Mouse (Mus musculus): ENCODE measurements around the gene Gucy2d. TPM values are rescaled to one million over a fixed set of nuclear protein-coding genes. Genes with fewer than 3 reads are reported as not detected.

Gucy2d gene
- total and polyA plus RNA-seq, 3 experiments, result 0.05 TPM; not detected in 2

DNA sequence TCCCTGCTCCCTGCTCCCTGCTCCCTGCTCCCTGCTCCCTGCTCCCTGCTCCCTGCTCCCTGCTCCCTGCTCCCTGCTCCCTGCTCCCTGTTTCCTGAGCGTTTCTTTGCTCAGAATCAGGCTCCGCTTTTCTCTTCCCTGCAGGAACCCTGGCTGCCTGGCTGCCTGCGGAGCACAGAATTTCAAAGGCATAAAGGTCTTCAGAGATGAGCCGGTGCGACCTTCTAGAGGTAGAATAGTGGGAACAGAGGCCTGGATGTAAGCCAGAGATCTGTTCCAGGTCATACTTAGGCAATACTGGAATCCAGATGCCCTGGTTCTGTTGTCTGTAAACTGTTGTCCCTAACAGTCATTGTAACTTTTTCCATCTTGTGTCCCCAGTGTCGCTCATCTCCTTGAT is 84.2 kb downstream of the Gucy2d start:
- Histone ChIP-seq H3K9me3 (replicated peaks) (no peaks in the 10 kb centered on the region), H3K4me3 (ENCODE audit: low read depth, low read length) (no peak overlapping the region), H3K27me3 (ENCODE audit: insufficient read depth, low read length) (peaks cover 3% of the 10 kb centered on the region), H3K36me3 (replicated peaks) (no peaks in the 10 kb centered on the region), H3K4me1 (ENCODE audit: insufficient read depth, low read depth, low read length) (peaks cover 8% of the 10 kb centered on the region)
- ATAC-seq (ENCODE audit: extremely low read depth, insufficient number of reproducible peaks, low FRiP score, poor library complexity, severe bottlenecking) (no peak), DNase-seq (ENCODE audit: low spot score) (no peak)
- TF ChIP-seq GATA1 (IDR thresholded peaks at IDR 0.05; ENCODE audit: borderline replicate concordance, low read length) (no peak), CTCF (IDR thresholded peaks at IDR 0.05; ENCODE audit: low read depth, low read length) (no peak), TAL1 (conservative IDR thresholded peaks at IDR 0.05; ENCODE audit: low read depth, low read length) (no peak), POLR2AphosphoS5 (IDR thresholded peaks at IDR 0.05; ENCODE audit: insufficient replicate concordance, low read depth, low read length) (no peak), GATA2 (IDR thresholded peaks at IDR 0.05; ENCODE audit: borderline replicate concordance, low read depth, low read length) (no peak)

DNA sequence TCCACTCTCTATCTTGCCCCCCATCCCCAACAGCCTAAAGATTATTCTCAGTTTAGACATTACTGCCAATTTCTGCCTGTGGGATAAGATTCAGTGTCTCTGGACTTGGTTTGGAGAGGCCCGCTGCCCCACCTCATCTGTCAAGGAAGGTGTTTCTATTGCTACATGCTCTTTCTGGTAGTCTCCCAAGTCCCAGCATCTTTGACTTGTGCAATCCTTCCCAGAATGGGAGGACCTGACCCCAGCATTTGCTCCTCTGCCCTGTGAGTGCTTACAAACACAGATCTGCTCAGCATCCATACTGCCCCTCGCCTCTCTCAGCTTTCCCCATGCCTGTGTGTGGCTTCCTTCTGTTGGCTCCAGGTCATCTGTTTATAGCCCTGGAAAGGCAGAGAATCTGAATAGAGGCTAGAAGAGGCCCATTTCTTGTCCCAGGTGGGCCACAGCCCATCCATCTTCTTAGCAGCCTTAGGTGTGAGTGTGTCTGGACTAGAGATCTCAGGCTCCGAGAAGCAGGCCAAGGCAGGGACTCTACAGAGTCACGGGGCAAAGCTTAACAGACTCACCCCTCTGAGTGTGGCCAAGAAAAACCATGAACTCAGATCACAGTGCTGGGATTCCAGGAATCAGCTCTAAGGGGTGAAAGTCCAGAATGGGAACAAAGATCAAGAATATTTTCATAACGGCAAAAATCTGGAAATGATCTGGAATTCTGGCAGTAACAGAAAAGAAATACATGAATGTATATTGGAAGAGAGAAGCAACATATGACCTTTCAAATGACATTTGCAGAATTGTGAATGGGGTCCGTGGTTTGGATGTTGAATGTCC is 84.9 kb downstream of the Gucy2d start:
- no peaks in the 10 kb centered on the region for H3K36me3 ChIP-seq (replicated peaks)
- H3K4me3 ChIP-seq (ENCODE audit: low read depth, low read length), result no peak overlapping the region
- H3K4me1 ChIP-seq (ENCODE audit: insufficient read depth, low read depth, low read length), result peaks cover 8% of the 10 kb centered on the region
- H3K27me3 ChIP-seq (ENCODE audit: insufficient read depth, low read length), result peaks cover 3% of the 10 kb centered on the region
- ATAC-seq (ENCODE audit: extremely low read depth, insufficient number of reproducible peaks, low FRiP score, poor library complexity, severe bottlenecking), result no peak
- DNase-seq (ENCODE audit: low spot score), result no peak
- no peaks in the 10 kb centered on the region for H3K9me3 ChIP-seq (replicated peaks)
- TF ChIP-seq GATA2 (IDR thresholded peaks at IDR 0.05; ENCODE audit: borderline replicate concordance, low read depth, low read length) (no peak), CTCF (IDR thresholded peaks at IDR 0.05; ENCODE audit: low read depth, low read length) (no peak), POLR2AphosphoS5 (IDR thresholded peaks at IDR 0.05; ENCODE audit: insufficient replicate concordance, low read depth, low read length) (no peak), TAL1 (conservative IDR thresholded peaks at IDR 0.05; ENCODE audit: low read depth, low read length) (no peak), GATA1 (IDR thresholded peaks at IDR 0.05; ENCODE audit: borderline replicate concordance, low read length) (no peak)

Other genes starting within 250 kb of the Gucy2d start
- gene B3gnt6, start 240.9 kb upstream of the Gucy2d start, total RNA-seq (2014; fragmentation: Nextera tagmentation), result not detected in 2 replicates
- 0.11 and 0.17 TPM in 2 replicates for gene B3gnt6, start 240.9 kb upstream of the Gucy2d start, total RNA-seq (2017)
- 0.03 and 0.09 TPM in 2 replicates for gene B3gnt6, start 240.9 kb upstream of the Gucy2d start, polyA plus RNA-seq (2012)
- 67.7 and 88.3 TPM in 2 replicates for gene Acer3, start 119.2 kb upstream of the Gucy2d start, total RNA-seq (2014; fragmentation: Nextera tagmentation)
- gene Acer3, start 119.2 kb upstream of the Gucy2d start, total RNA-seq (2017), result 133 and 145 TPM in 2 replicates
- gene Acer3, start 119.2 kb upstream of the Gucy2d start, polyA plus RNA-seq (2012), result 5.7 and 12.1 TPM in 2 replicates
- not detected in 2 replicates for gene Tsku, start 79.1 kb upstream of the Gucy2d start, total RNA-seq (2014; fragmentation: Nextera tagmentation)
- gene Tsku, start 79.1 kb upstream of the Gucy2d start, total RNA-seq (2017), result not detected in 2 replicates
- gene Tsku, start 79.1 kb upstream of the Gucy2d start, polyA plus RNA-seq (2012), result not detected in 2 replicates
- gene Lrrc32, start 48.9 kb downstream of the Gucy2d start, total RNA-seq (2014; fragmentation: Nextera tagmentation), result not detected in 2 replicates
- gene Lrrc32, start 48.9 kb downstream of the Gucy2d start, total RNA-seq (2017), result 0.05 TPM in 1 of 2 replicates, not detected in the other
- gene Lrrc32, start 48.9 kb downstream of the Gucy2d start, polyA plus RNA-seq (2012), result not detected in 2 replicates
- 179 and 201 TPM in 2 replicates for gene Emsy, start 216.4 kb downstream of the Gucy2d start, total RNA-seq (2014; fragmentation: Nextera tagmentation)
- 50.9 and 57.2 TPM in 2 replicates for gene Emsy, start 216.4 kb downstream of the Gucy2d start, total RNA-seq (2017)
- 3.6 and 3.9 TPM in 2 replicates for gene Emsy, start 216.4 kb downstream of the Gucy2d start, polyA plus RNA-seq (2012)